Mouse (Mus musculus): ENCODE measurements around the gene Pon1. TPM values are rescaled to one million over a fixed set of nuclear protein-coding genes. Genes with fewer than 3 reads are reported as not detected.

The Pon1 gene
- polyA plus RNA-seq, 1 experiment = not detected

GRCm38 (mm10) chr6:5189507-5189906 lies 4.2 kb downstream of the Pon1 start:
- TF ChIP-seq MYOD1 (IDR thresholded peaks at IDR 0.05; ENCODE audit: control insufficient read depth in 1 of 3, insufficient read length in 2 of 3, low read depth in 2 of 3) (no peak), TCF12 (IDR thresholded peaks at IDR 0.05; ENCODE audit: insufficient read depth, poor library complexity, severe bottlenecking) (no peak), POLR2A (IDR thresholded peaks at IDR 0.05; ENCODE audit: insufficient read length, low read depth) (no peak)
- peaks cover 4% of the 10 kb centered on the region for H3K27me3 ChIP-seq (ENCODE audit: control insufficient read depth, insufficient read depth, insufficient read length)
- no peak overlapping the region for H3K4me3 ChIP-seq
- H3ac ChIP-seq (ENCODE audit: control insufficient read depth, insufficient read length) = no peak overlapping the region
- no peaks in the 10 kb centered on the region for H3K79me2 ChIP-seq (ENCODE audit: control insufficient read depth, insufficient read depth)
- H3K36me3 ChIP-seq (ENCODE audit: control insufficient read depth, insufficient read depth) = no peaks in the 10 kb centered on the region
- no peak overlapping the region for H3K4me2 ChIP-seq (ENCODE audit: low read depth)

- Histone ChIP-seq H3K79me2 (ENCODE audit: control insufficient read depth, insufficient read depth) (no peaks in the 10 kb centered on the region), H3ac (ENCODE audit: control insufficient read depth, insufficient read length) (no peak overlapping the region), H3K27me3 (ENCODE audit: control insufficient read depth, insufficient read depth, insufficient read length) (peaks cover 4% of the 10 kb centered on the region), H3K4me2 (ENCODE audit: low read depth) (no peak overlapping the region), H3K4me3 (no peak overlapping the region), H3K36me3 (ENCODE audit: control insufficient read depth, insufficient read depth) (no peaks in the 10 kb centered on the region)
- no peak for TF ChIP-seq TCF3 (IDR thresholded peaks at IDR 0.05; ENCODE audit: insufficient read length, low read depth)
- no peak for TF ChIP-seq E2F4 (IDR thresholded peaks at IDR 0.05; ENCODE audit: insufficient read depth)
- no peak for TF ChIP-seq USF1 (IDR thresholded peaks at IDR 0.05; ENCODE audit: low read depth)
- TF ChIP-seq POLR2A (IDR thresholded peaks at IDR 0.05; ENCODE audit: insufficient read length, low read depth) = no peak
- no peak for TF ChIP-seq SRF (IDR thresholded peaks at IDR 0.05; ENCODE audit: control insufficient read depth, insufficient read length, low read depth)
- TF ChIP-seq REST (IDR thresholded peaks at IDR 0.05; ENCODE audit: insufficient read depth, insufficient read length) = no peak
- TF ChIP-seq MYOG (IDR thresholded peaks at IDR 0.05; ENCODE audit: control insufficient read depth in 1 of 3, insufficient read depth in 1 of 3, insufficient read length in 2 of 3, low read depth in 2 of 3) = no peak
- no peak for TF ChIP-seq TCF12 (IDR thresholded peaks at IDR 0.05; ENCODE audit: insufficient read depth, poor library complexity, severe bottlenecking)
- TF ChIP-seq MYOD1 (IDR thresholded peaks at IDR 0.05; ENCODE audit: control insufficient read depth in 1 of 3, insufficient read length in 2 of 3, low read depth in 2 of 3) = no peak
- no peak for TF ChIP-seq CEBPB (IDR thresholded peaks at IDR 0.05; ENCODE audit: insufficient read depth, poor library complexity, severe bottlenecking)
These were observed 4.8 kb downstream of the Pon1 start for GRCm38 (mm10) chr6:5188938-5189337.

- TF ChIP-seq CEBPB (IDR thresholded peaks at IDR 0.05; ENCODE audit: insufficient read depth, poor library complexity, severe bottlenecking) (no peak), TCF12 (IDR thresholded peaks at IDR 0.05; ENCODE audit: insufficient read depth, poor library complexity, severe bottlenecking) (no peak), USF1 (IDR thresholded peaks at IDR 0.05; ENCODE audit: low read depth) (no peak), POLR2AphosphoS2 (IDR thresholded peaks at IDR 0.05; ENCODE audit: insufficient read length, low read depth) (no peak), SRF (IDR thresholded peaks at IDR 0.05; ENCODE audit: control insufficient read depth, insufficient read length, low read depth) (no peak), MAX (IDR thresholded peaks at IDR 0.05; ENCODE audit: low read depth) (no peak), REST (IDR thresholded peaks at IDR 0.05; ENCODE audit: insufficient read depth, insufficient read length) (no peak), MYOD1 (IDR thresholded peaks at IDR 0.05; ENCODE audit: control insufficient read depth in 1 of 3, insufficient read length in 2 of 3, low read depth in 2 of 3) (no peak), TCF3 (IDR thresholded peaks at IDR 0.05; ENCODE audit: insufficient read length, low read depth) (no peak), POLR2A (IDR thresholded peaks at IDR 0.05; ENCODE audit: insufficient read length, low read depth) (no peak), E2F4 (IDR thresholded peaks at IDR 0.05; ENCODE audit: insufficient read depth) (no peak), MYOG (IDR thresholded peaks at IDR 0.05; ENCODE audit: control insufficient read depth in 1 of 3, insufficient read depth in 1 of 3, insufficient read length in 2 of 3, low read depth in 2 of 3) (no peak)
- no peaks in the 10 kb centered on the region for H3K27me3 ChIP-seq (ENCODE audit: control insufficient read depth, insufficient read depth, insufficient read length)
- no peaks in the 10 kb centered on the region for H3K79me2 ChIP-seq (ENCODE audit: control insufficient read depth, insufficient read depth)
These were observed 5.7 kb downstream of the Pon1 start for GRCm38 (mm10) chr6:5188036-5188435.

GRCm38 (mm10) chr6:5187586-5187985 lies 6.2 kb downstream of the Pon1 start:
- no peak overlapping the region for H3K4me2 ChIP-seq (ENCODE audit: low read depth)
- TF ChIP-seq TCF3 (IDR thresholded peaks at IDR 0.05; ENCODE audit: insufficient read length, low read depth) (no peak), MAX (IDR thresholded peaks at IDR 0.05; ENCODE audit: low read depth) (no peak), USF1 (IDR thresholded peaks at IDR 0.05; ENCODE audit: low read depth) (no peak), CEBPB (IDR thresholded peaks at IDR 0.05; ENCODE audit: insufficient read depth, poor library complexity, severe bottlenecking) (no peak), SRF (IDR thresholded peaks at IDR 0.05; ENCODE audit: control insufficient read depth, insufficient read length, low read depth) (no peak), POLR2A (IDR thresholded peaks at IDR 0.05; ENCODE audit: insufficient read length, low read depth) (no peak), MYOG (IDR thresholded peaks at IDR 0.05; ENCODE audit: control insufficient read depth in 1 of 3, insufficient read depth in 1 of 3, insufficient read length in 2 of 3, low read depth in 2 of 3) (no peak), REST (IDR thresholded peaks at IDR 0.05; ENCODE audit: insufficient read depth, insufficient read length) (no peak), POLR2AphosphoS2 (IDR thresholded peaks at IDR 0.05; ENCODE audit: insufficient read length, low read depth) (no peak), MYOD1 (IDR thresholded peaks at IDR 0.05; ENCODE audit: control insufficient read depth in 1 of 3, insufficient read length in 2 of 3, low read depth in 2 of 3) (no peak), TCF12 (IDR thresholded peaks at IDR 0.05; ENCODE audit: insufficient read depth, poor library complexity, severe bottlenecking) (no peak), E2F4 (IDR thresholded peaks at IDR 0.05; ENCODE audit: insufficient read depth) (no peak)
- H3ac ChIP-seq (ENCODE audit: control insufficient read depth, insufficient read length) = no peak overlapping the region

More at GRCm38 (mm10) chr6:5188036-5188435, 5.7 kb downstream of the Pon1 start:
- H3ac ChIP-seq (ENCODE audit: control insufficient read depth, insufficient read length) = no peak overlapping the region
- no peak overlapping the region for H3K4me3 ChIP-seq
- no peaks in the 10 kb centered on the region for H3K36me3 ChIP-seq (ENCODE audit: control insufficient read depth, insufficient read depth)
- no peak overlapping the region for H3K4me2 ChIP-seq (ENCODE audit: low read depth)

More at GRCm38 (mm10) chr6:5187586-5187985, 6.2 kb downstream of the Pon1 start:
- no peak overlapping the region for H3K4me3 ChIP-seq
- no peaks in the 10 kb centered on the region for H3K27me3 ChIP-seq (ENCODE audit: control insufficient read depth, insufficient read depth, insufficient read length)
- no peaks in the 10 kb centered on the region for H3K79me2 ChIP-seq (ENCODE audit: control insufficient read depth, insufficient read depth)
- no peaks in the 10 kb centered on the region for H3K36me3 ChIP-seq (ENCODE audit: control insufficient read depth, insufficient read depth)
